Mouse (Mus musculus) WW6 (cell line): ENCODE measurements around the gene Golgb1.

ENCODE experiments used
- DNase-seq: peaks from one replicate; pipeline ENCODE4 v3.0.0-alpha.2; 2013; ENCODE audit warnings: low read depth, low spot score

Golgb1 gene

DNA sequence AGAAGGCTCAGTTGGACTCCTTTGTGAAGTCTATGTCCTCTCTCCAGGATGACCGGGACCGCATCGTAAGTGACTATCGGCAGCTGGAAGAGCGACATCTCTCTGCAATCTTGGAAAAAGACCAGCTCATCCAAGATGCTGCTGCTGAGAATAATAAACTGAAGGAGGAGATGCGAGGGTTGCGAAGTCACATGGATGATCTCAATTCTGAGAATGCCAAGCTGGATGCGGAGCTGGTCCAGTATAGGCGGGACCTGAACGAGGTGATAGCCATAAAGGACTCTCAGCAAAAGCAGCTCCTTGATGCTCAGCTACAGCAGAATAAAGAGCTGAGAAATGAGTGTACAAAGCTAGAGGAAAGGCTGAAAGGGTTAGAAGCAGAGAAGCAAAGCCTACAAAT is 43.6 kb downstream of the Golgb1 start:
- DNase-seq: no peak

DNA sequence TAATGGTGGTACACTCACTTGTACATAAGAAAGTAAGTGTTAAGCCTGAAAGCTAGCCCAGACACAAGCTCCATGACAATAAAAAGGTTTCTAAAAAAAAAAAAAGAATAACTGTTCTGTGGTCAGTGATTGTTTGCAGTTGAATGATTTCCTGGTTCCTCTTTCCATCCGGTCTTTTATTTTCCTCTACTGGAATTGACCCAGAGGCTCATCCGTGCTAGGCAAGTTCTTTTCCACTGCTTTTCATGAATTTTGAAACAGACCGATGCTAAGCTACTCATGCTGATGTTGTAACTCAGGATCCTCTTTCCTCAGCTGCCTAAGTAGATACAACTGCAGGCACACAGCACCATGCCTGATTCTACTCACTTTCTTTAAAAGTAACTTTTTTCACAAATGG is 45.5 kb downstream of the Golgb1 start:
- DNase-seq: no peak

DNA sequence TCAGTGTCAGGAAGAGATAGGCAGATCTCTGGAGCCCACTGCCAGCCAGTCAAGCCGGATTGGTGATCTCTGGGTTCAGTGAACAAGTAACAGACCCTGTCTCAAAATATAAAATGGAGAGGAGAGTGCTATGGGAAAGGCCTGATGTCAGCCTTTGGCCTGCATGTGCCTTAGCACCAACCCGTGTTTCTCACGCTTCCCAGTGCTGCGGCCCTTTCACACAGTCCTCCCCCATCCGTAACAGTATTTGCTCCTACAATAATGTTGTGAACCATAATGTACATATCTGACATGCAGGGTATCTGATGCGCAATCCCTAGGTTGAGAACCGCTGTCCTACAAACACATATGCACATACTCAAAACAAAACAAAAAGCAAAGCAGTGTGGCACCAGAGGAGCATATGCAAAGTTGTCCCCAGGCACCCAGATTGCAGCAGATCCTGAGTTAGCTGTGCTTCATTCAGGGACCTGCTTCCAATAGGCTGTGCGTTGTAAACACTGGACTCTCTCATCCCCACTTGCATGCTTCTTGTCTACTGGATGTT is 46.2 kb downstream of the Golgb1 start:
- DNase-seq: no peak

DNA sequence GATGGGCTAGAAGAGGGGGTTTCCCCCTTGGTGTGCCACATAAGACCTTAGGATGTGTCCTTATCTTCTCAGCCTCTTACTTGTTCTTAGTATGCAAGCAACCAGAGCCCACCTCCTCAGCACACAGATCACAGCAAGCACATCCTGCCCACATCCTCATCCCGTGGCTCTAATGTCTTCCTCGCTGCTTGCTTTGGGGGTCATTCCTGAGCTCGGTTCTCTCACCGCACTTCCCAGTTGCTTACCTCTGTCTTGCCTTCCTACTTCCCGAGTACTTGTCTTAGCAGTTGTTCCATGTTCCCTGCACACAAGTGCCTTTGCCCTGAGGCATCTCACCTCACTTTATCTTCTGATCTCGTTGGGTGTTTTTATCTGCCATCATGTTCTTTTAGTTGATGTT is 47.0 kb downstream of the Golgb1 start:
- no peak for DNase-seq

DNA sequence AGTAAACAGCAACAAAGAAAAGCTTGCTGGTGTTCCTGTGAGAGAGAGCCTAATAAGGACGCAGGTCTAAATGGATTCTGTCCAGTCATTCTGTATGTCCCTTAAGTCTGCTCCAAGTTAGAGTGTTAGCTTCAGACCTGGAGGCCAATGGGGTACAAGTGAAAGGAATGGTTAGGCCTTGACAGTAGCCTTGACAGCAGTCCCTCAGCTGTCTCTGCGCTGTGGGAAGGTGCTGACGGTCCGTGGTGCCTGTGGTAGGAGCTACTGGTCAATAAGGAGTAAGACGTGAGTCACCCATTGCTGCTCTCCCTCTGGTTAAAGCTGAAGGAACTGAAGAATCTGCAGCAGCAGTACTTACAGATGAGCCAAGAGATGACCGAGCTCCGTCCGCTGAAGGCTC is 49.4 kb downstream of the Golgb1 start:
- no peak for DNase-seq

DNA sequence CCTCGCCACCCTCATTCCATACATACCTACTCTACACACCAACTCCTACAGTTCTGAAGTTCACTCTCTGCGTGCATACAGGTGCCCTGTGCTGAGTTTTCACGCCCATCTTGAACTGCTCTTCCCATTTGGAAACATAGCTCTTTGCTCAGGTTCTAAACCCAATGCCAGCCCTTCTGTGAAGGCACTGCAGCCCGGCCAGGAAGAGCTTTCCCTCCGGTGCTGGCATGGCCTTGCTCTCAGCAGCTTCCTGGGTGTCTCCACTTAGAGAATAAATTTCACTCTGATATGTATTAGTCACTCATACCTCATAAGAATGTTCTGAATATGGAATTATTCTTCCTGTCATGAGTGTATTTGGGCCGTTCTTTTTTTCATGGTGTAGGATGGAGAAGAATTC is 50.4 kb downstream of the Golgb1 start:
- DNase-seq: no peak

DNA sequence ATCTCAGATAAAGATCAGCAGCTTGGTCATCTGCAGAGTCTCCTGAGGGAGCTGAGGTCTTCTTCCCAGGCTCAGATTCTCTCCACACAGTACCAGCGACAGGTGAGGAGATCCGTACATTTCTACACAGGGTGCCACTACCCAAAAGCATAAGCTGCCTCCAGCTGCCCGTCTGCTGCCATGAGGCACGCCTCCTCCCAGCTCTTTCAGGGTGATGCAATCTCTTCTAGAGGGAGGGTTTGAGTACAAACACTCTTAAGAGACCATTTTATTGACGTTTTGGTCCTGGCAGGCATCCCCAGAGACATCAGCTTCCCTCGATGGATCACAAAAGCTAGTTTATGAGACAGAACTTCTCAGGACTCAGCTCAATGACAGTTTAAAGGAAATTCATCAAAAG is 50.9 kb downstream of the Golgb1 start:
- no peak for DNase-seq

DNA sequence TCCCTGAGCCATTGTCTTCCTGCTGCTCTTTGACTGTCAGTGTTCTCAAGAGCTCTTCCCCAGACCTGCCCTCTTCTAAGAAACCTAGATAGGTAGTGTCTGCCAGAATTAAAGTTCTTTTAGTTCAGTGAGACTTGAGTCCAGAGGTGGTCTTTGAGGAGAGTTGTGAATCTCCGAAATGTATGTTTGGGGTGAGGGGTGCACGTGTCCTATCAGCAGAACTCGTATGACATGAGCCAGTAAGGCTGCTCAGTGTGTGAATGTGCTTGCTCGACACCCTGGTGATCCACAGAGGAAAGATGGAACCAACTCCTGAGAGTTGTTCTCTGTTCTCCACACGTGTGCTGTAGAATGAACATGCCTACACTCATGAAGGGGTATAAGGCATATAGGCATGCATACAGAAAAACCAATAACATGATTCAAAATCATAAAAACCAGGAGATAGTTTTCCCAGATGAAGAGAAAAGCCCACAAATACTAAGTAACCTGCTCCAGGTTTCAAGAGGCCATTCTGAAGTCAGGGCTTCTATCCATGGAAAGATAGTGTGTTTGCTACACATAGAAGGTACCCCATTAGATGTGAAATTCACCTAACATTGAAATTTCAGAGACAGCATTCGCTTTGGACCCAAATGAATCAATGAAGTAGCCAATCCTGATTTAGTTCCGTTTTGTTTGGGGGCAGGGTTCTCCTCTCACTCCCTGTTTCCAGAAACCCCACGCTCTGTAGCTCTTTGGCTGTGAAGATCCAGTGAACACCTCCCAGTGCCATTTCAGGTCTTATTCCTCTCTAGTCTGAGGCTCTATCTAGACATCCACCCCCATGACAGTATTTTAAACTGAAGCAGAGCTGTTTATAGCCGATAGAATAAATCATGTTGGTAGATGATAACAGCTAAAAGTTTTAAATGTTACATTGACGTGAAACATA is 51.8 kb downstream of the Golgb1 start:
- no peak for DNase-seq

DNA sequence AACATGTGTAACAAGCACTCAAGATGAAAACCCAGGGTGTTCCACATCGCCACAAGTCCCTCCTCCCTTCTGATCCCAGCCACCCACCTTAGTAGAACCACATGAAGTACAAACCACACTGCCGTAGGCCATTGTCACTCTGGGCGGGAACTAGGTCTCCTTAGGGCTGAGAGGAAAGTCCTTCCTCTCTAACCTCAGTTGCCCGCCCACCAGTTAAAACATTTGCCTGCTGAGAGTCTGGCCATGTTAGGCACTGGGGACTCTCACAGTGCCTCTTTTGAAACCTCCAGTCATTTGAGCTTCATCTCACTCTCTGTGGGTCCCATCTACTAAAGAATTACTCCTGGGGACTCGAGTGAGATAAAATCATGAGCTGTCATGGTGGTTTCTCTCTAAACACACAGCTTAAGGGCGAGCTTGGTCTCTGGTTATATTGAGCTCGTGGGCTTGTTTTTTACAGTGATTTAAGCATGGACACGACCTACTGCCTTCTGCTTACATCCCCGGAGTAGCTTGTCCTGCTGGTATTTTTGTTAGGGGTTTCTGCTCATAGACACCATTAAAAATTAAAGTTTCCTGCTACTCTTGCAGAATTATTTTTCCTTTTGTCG is 52.7 kb downstream of the Golgb1 start:
- no peak for DNase-seq

DNA sequence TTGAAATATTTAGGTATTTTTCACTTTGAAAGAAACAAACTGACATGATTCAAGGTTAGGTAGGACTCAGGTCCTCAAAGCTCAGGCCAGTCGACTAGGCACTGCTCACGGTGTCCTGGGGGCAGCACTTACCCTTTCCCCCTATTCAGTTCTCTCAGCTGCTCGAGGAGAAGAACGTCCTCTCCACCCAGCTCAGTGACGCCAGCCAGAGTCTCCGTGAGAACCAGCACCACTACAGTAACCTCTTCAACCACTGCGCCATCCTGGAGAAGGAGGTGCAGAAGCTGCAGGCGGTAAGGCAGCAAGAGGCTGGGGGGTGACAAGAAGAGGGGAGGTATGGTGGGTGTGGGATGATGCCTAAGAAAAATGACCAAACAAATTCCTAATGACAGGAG is 53.2 kb downstream of the Golgb1 start:
- DNase-seq: no peak

DNA sequence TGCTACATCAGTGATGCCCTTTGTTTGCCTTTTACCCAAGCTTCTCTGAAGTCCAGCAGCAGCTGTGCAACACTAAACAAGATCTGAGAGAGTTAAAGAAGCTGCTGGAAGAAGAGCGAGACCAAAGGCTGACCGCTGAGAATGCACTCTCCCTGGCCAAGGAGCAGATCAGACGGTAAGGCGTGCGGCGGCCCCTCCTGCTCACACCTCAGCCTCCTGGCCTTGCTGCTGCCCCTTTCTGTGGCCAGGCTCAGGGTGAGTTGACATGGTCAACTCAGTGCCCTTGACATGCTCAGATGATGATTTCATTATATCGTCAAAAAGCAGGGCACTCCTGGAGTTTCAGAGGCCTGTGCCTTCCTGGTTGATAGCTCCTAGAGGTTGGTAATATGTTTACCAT is 54.3 kb downstream of the Golgb1 start:
- no peak for DNase-seq

DNA sequence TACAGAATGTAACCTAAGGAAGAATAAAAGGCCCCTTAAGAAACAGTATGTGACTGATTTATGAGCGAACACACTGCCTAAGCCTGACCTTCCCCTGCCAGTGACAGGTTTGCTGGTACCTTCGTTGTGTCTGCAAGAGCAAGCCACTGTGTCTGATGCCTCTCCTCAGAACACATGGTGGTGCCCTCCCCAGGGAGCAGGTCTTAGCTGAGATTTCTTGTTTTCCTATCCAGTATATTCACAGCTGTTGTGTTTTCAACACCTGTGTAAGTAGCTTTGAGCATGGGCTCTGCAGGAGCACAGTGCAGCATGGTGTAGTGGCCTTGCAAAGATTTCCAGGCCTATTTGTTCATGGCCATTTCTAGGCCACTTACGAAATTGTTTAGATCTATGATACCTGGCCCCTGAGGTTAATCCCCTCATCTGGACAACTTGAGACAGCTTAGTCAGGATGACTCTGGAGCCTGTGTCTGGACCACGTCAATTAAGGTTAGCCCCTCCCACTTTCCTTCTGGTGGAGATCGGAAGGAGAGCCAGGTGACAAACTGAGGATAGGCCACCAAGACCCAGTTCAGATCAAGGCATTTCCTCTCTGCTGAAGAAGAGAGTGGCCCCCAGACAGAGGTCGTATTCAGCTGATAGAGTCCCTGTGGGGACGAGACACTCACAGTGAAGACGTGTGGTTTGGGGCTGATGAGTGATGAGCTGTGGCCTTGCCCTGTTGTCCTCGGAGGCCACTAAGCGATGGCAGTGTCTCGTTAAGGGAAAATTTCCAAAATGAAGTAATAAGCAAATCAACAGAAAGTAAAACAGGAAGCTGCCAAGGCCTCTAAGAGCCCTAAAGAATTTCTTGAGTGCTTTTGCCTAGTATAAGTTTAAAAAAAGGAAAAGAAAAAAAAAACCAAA is 55.5 kb downstream of the Golgb1 start:
- no peak for DNase-seq

DNA sequence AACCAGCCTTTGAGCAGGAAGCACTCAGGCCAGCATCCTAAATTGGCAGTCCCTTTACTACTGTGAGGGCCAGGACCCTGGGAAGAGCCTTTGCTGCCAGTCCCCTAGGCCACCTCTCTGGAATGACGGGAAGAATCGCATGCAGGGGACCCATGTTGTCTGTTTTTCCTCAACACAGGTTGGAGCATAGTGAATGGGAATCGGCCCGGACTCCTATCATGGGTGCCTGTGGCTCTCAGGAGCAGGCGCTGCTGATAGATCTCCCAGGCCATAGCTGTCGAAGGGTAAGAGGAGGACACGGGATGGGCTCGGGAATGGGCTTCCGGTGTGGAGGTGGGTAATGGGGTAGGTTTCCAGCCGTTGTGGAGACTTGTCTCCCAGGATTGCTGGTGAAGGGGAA is 56.4 kb downstream of the Golgb1 start:
- no peak for DNase-seq

DNA sequence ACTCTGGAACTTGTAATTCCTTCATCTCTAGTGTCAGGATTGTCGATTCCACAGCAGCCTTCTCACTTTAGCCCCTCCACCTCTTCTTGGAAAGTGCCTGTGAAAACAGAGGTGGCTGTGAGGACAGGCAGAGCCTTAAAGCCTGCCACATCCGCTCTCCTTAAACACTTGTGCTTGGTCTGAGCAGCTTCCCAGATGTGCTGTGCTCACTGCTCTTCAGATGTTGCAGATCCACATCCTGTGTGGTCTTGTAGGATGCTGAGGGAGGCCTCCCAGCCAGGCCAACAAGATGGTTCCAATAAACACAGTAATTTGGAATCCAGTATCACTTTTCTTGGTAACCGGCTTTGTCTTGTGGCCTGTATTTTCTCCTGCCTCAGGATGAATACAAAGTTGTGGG is 57.0 kb downstream of the Golgb1 start:
- DNase-seq: no peak

DNA sequence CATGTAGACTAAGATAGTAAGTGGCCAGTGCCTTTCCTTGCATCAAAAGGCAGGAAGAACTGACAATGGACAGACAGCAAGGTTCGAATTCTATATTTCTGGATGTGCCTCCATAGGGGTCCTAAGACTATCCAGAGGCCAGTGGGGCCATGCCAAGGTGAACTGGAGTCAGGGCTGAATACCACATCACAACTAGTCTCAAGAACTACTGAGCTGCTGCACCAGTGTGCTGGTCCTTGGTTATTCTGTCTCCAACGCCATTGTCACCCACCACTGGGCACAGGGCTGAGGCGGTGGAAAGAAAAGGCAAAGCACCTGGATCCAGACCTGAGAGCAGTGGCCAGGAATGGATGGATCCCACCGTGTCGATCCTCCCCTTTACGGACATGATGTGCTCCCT is 57.6 kb downstream of the Golgb1 start:
- DNase-seq: no peak

DNA sequence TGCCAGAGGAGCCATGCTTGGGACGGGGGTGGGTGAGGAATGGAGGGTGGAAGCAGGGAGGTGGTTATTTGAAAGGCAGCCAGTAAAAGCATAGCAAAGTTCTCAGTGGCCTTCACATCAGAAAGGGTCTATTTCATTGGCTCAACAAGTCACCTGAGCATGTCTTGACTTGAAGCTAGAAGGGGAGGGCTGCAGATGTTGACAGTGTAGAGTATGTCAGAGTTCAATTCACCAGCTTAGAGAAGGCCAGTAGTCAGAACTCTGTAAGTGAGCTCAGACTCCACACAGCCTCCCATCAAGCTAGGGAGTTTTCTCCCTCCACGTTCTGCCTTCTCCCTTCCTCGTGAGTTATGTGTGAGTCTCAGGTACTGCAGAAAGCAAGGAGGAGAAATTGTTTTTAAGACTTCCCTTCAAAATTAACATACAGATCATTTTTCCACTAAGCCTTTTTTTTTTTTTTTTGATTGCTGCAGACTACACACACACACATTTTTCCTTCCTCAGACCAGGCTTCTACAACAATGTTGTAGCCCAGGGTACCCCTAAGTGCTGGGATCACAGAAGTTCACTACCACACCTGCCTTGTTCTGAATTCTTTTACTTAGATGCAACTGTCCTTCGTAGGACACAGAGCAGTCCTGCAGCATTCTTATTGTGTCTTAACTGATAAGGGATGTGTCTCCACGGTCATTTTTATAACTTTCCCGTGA is 59.3 kb downstream of the Golgb1 start:
- DNase-seq: no peak

DNA sequence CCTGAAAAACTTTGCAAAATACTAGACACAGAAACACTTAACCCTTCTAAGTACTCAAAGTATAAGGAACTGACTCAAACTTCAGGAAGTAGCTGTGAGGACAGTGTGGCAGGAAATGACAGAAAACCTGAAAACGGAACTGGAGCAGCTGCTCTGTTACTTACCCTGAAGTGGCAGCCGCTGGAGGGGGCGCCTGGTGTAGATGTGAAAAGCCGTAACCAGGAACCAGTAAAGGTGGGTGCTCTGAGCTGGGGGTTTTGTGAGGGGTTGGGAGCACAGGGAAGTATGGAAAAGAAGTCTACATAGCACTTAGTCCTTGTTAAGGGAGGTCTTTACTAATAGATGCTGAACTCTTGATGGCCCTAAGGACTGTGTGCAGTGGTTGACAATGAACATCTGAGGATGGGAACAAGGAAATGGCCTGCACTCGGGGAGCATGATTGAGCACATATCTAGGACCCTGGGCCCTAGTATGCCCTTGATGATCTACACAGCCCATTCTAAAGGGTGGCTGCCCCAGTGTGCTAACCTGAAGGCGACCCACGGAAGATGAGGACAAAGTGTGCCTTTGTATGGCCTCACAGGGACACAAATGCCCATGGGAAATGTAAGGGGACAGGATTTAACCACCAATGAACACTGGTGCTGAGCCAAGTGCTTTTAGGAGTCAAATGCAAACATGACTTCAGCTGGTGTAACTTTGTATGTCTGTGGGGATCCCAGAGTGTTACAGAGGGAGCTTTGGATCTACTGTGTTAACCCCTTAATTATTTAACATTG is 60.1 kb downstream of the Golgb1 start, which contains the start of gene Hcls1:
Hcls1 (plus strand) TSS at position 143 of the 780 bp plus-strand sequence.
- no peak for DNase-seq

DNA sequence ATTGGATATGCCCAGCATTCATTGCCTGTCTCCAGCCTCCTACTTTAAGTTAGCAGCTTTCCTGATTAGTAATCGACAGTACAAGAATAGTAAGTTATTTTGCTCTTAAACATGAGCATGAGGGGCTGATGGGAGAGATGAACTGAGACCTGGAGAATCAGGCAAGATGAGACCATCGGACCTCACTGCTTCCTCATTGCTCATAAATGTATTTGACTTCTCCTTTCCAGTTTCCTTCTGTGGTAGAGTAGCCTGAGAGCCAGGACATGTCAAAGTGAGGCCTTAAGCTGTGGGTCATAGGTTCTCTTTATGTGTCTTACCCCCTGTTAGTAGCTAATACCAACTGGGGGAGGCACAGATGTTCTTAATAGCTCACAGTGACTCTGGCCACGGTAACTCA is 60.9 kb downstream of the Golgb1 start:
- DNase-seq: no peak

DNA sequence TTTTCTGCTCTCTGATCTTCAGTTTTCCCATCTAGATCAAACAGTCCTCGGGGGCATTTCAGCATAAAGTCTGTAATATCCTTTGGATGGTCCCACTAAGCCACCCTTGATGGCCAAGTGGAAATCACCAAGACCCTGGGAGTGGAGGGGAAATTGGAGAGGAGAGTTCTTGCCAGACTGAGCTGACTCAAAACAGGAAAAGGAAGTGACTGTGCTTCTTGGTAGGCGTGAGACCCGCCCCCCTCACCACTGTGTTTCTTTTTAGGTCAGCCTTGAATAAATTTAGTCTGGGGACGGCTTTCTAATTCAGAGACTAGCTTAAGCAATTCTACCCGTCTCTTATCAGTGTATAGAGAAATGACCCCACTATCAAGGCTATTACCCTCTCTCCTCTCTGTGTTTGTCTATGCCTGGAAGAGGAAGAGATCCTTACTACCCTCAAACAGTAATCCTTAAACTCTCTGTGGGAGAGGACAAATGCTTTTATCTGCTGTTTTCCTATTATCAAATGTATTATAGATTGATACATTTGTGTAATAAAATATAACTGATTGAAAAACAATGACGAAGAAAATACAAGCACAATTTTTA is 66.3 kb downstream of the Golgb1 start:
- DNase-seq: no peak

DNA sequence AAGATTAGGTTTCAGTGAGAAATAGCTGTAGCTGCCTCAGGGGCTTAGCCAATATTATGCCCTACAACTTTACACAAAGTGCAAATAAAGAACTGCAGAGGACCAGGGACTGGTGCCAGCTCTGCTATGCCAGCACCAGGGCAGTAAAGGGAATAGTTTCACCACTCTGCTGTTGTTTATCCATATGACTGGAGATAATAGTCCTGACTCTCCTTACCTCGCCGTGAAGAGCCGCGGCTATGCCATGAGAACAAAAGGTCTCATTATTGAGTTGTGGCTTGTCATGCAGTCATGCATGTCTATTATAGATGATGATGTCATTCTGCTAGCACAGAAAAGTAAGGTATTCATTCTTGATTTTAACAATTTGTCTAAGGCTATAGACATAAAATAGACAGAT is 67.0 kb downstream of the Golgb1 start:
- no peak for DNase-seq
